15 mouse cellular contexts compared by ENCODE assay signal in the genomic region with DNA sequence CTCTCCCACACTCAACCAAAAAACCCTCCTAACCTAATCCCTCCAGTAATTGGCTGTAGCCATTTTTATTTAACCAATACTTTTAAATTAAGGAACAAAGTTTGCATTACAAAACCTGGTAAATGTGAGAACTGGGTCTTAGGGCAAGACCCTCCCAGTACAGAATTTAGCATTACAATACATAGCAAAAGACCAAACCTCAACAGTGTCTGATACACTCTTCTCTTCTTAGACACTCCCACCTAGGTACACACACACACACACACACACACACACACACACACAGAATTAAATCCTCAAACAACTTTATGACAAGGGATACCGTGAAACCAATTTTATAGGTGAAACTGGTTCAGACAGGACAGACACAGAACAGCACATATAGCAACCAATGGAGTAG. TPM values are rescaled to one million over a fixed set of nuclear protein-coding genes. Genes with fewer than 3 reads are reported as not detected.
"Had no signal": no experiment of that assay in that cellular context is flagged by ENCODE, and none has a peak within 500 bp of the region (broad histone marks: within the 10 kb centered on the region; RNA-seq: fewer than 3 reads in every experiment).

No protein-coding gene starts in this region.

RNA-seq across cellular contexts. Expression of a gene that starts 5.4 kb away (rescaled TPM):
- polyA plus RNA-seq: embryonic facial prominence, embryonic 10.5 days; embryonic facial prominence, embryonic 11.5 days; embryonic facial prominence, embryonic 12.5 days; embryonic facial prominence, embryonic 13.5 days; erythroblast, embryonic 14.5 days; forebrain, embryonic 10.5 days; forebrain, embryonic 11.5 days; forebrain, embryonic 12.5 days; forebrain, embryonic 13.5 days; forebrain, embryonic 14.5 days; forebrain, embryonic 15.5 days; forebrain, embryonic 16.5 days; forebrain, postnatal 0 days; gonadal fat pad, adult 2 months; heart, adult 2 months had no signal

RNA-seq across cellular contexts. Expression of a gene that starts 45.3 kb away (rescaled TPM):
- polyA plus RNA-seq: erythroblast, embryonic 14.5 days had no signal
